Mouse (Mus musculus): ENCODE data around the gene Dnase1. TPM values are rescaled to one million over a fixed set of nuclear protein-coding genes. Genes with fewer than 3 reads are reported as not detected.
A peak's percentile ranks its signal among the peaks of the same experiment; 100 is the strongest.
"Not testable (repeated sequence)": the region's sequence is repeated elsewhere in the genome, so short reads cannot be mapped to it uniquely, and the experiment has no call there.

Gene Dnase1
- 6.3 and 6.5 TPM in 2 replicates for polyA plus RNA-seq (2016; fragmentation: Nextera tagmentation; extraction: Ambion mirVana)

GRCm38 (mm10) chr16:4036807-4037206, at the start of gene Dnase1:
Gene Dnase1 (plus strand): TSS chr16:4036942.
- Histone ChIP-seq H3K4me1 (no peaks in the 10 kb centered on the region), H3K27me3 (ENCODE audit: low read depth, poor library complexity, severe bottlenecking) (no peaks in the 10 kb centered on the region), H3K4me3 (no peak within 1 kb of the TSS), H3K9me3 (replicated peaks) (no peaks in the 10 kb centered on the region), H3K36me3 (peaks cover 57% of the 10 kb centered on the region), H3K27ac (no peak within 1 kb of the TSS)
- WGBS: 87% methylated on average over 5 of the region's 5 CpGs
- no peak for DNase-seq (ENCODE audit: low spot score)

DNA sequence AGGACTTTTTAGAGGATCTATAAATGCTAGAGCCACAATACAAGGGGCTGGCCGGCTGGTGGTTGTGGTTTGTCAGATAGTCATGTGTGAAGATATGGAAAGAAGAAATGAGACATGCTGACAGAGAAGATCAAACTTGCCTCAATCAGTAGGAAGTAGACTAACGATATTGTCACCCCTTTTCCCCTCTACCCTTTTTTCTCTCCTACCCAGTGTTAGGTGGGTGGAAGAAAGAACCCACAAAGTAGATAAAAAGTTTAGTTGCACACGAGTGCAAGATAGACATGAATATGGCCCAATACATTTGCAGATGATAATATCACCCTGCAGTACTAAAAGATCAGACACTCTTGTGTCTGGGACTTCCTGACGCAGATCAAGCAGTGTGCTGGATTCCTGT, 48.3 kb upstream of the Dnase1 start:
- Histone ChIP-seq H3K4me1 (no peaks in the 10 kb centered on the region), H3K4me3 (no peak overlapping the region), H3K27ac (no peak overlapping the region), H3K36me3 (peaks cover 97% of the 10 kb centered on the region), H3K27me3 (ENCODE audit: low read depth, poor library complexity, severe bottlenecking) (no peaks in the 10 kb centered on the region), H3K9me3 (replicated peaks) (no peaks in the 10 kb centered on the region)
- DNase-seq (ENCODE audit: low spot score): no peak
- WGBS: 90% methylated on average over 4 of the region's 4 CpGs

- DNase-seq (ENCODE audit: low spot score): peak; percentile 96
- Histone ChIP-seq H3K27me3 (ENCODE audit: low read depth, poor library complexity, severe bottlenecking) (no peaks in the 10 kb centered on the region), H3K9me3 (replicated peaks) (no peaks in the 10 kb centered on the region), H3K4me3 (peak within 1 kb of the TSS; percentile 76), H3K36me3 (peaks cover 29% of the 10 kb centered on the region), H3K27ac (peak within 1 kb of the TSS; percentile 83), H3K4me1 (peaks cover 15% of the 10 kb centered on the region)
- WGBS: 1% methylated on average over 58 of the region's 58 CpGs
Observed at GRCm38 (mm10) chr16:4003489-4004398, 33.0 kb upstream of the Dnase1 start, which contains the start of gene Slx4. Gene Slx4 (minus strand): TSS chr16:4003770.

GRCm38 (mm10) chr16:4012882-4013570, 23.7 kb upstream of the Dnase1 start:
- DNase-seq (ENCODE audit: low spot score): no peak
- Histone ChIP-seq H3K36me3 (no peaks in the 10 kb centered on the region), H3K4me3 (no peak overlapping the region), H3K27me3 (ENCODE audit: low read depth, poor library complexity, severe bottlenecking) (no peaks in the 10 kb centered on the region), H3K27ac (no peak overlapping the region), H3K4me1 (no peaks in the 10 kb centered on the region), H3K9me3 (replicated peaks) (no peaks in the 10 kb centered on the region)
- 76% methylated on average over 4 of the region's 4 CpGs for WGBS

DNA sequence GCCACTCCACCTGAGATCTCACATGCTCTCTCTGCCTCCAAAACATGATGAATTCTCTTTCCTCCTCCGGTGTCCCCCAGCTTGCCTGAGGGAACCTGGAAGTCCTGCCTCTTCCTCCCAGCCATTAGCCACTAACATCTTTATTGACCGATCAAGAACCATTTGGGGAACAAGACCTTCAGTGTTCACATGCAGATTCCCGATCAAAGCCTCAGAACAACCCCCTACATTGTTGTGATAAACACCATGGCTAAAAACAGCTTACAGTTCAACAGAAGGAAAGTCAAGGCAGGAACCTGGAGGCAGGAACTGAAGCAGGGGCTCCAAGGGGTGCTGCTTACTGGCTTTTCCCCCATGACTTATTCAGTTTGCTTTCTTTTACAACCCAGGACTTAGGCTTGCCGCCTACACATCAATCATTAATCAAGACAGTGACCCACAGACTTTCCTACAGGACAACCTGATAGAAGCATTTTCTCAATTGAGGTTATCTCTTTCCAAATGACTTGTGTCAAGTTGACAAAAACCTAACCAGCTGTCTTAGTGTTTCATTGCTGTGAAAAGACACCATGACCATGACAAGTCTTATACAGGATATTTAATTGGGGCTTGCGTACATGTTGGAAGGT, 22.6 kb upstream of the Dnase1 start:
- no peaks in the 10 kb centered on the region for H3K27me3 ChIP-seq (ENCODE audit: low read depth, poor library complexity, severe bottlenecking)
- 83% methylated on average over 5 of the region's 5 CpGs for WGBS
- no peak overlapping the region for H3K27ac ChIP-seq
- H3K4me1 ChIP-seq: no peaks in the 10 kb centered on the region
- no peaks in the 10 kb centered on the region for H3K9me3 ChIP-seq (replicated peaks)
- no peak for DNase-seq (ENCODE audit: low spot score)
- no peaks in the 10 kb centered on the region for H3K36me3 ChIP-seq
- no peak overlapping the region for H3K4me3 ChIP-seq

GRCm38 (mm10) chr16:4016786-4017185, 20.0 kb upstream of the Dnase1 start:
- H3K9me3 ChIP-seq (replicated peaks); H3K4me1 ChIP-seq; H3K4me3 ChIP-seq; H3K36me3 ChIP-seq; DNase-seq (ENCODE audit: low spot score); H3K27ac ChIP-seq; H3K27me3 ChIP-seq (ENCODE audit: low read depth, poor library complexity, severe bottlenecking): not testable (repeated sequence)
- WGBS: 79% methylated on average over 17 of the region's 17 CpGs

- not testable (repeated sequence) for H3K27me3 ChIP-seq (ENCODE audit: low read depth, poor library complexity, severe bottlenecking); H3K4me3 ChIP-seq; DNase-seq (ENCODE audit: low spot score); H3K36me3 ChIP-seq; H3K9me3 ChIP-seq (replicated peaks); H3K4me1 ChIP-seq; H3K27ac ChIP-seq
- 69% methylated on average over 6 of the region's 6 CpGs for WGBS
Observed at GRCm38 (mm10) chr16:4017466-4017865, 19.3 kb upstream of the Dnase1 start.

- H3K4me3 ChIP-seq: no peak overlapping the region
- no peak for DNase-seq (ENCODE audit: low spot score)
- no peak overlapping the region for H3K27ac ChIP-seq
- H3K36me3 ChIP-seq: no peaks in the 10 kb centered on the region
- H3K9me3 ChIP-seq (replicated peaks): no peaks in the 10 kb centered on the region
- whole genome bisulfite sequencing: 90% methylated on average over 1 of the region's 1 CpGs
- no peaks in the 10 kb centered on the region for H3K27me3 ChIP-seq (ENCODE audit: low read depth, poor library complexity, severe bottlenecking)
- no peaks in the 10 kb centered on the region for H3K4me1 ChIP-seq
Observed at GRCm38 (mm10) chr16:4021241-4021640, 15.5 kb upstream of the Dnase1 start.

DNA sequence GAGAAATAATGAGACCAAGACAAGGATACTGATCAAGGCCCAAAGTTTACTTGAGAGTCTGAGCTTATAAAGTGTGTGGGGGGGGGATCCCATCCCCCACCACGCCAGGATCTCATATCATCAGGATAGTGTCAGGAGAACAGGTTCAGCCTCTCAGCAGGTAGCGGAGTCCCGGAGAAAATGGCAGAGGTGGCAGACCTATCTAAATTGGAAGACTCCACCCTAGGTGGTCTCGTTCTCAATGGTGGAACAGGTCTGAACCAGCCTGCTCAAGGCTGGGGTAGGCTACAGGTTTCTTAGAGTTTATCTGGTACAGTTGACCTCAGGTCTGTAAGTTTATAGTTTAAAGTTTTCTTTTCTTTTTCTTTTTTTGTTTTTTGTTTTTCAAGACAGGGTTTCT, 14.0 kb upstream of the Dnase1 start:
- H3K27ac ChIP-seq: no peak overlapping the region
- no peak overlapping the region for H3K4me3 ChIP-seq
- H3K36me3 ChIP-seq: no peaks in the 10 kb centered on the region
- H3K4me1 ChIP-seq: no peaks in the 10 kb centered on the region
- no peaks in the 10 kb centered on the region for H3K9me3 ChIP-seq (replicated peaks)
- WGBS: 75% methylated on average over 4 of the region's 4 CpGs
- no peak for DNase-seq (ENCODE audit: low spot score)
- H3K27me3 ChIP-seq (ENCODE audit: low read depth, poor library complexity, severe bottlenecking): no peaks in the 10 kb centered on the region

GRCm38 (mm10) chr16:4026672-4027071, 10.1 kb upstream of the Dnase1 start:
- no peaks in the 10 kb centered on the region for H3K27me3 ChIP-seq (ENCODE audit: low read depth, poor library complexity, severe bottlenecking)
- WGBS: 70% methylated on average over 1 of the region's 1 CpGs
- DNase-seq (ENCODE audit: low spot score): no peak
- no peak overlapping the region for H3K4me3 ChIP-seq
- 0 out of 2 replicates have a peak, but pooled peaks cover 2% of the 10 kb centered on the region for H3K4me1 ChIP-seq
- no peaks in the 10 kb centered on the region for H3K36me3 ChIP-seq
- no peak overlapping the region for H3K27ac ChIP-seq
- H3K9me3 ChIP-seq (replicated peaks): no peaks in the 10 kb centered on the region

DNA sequence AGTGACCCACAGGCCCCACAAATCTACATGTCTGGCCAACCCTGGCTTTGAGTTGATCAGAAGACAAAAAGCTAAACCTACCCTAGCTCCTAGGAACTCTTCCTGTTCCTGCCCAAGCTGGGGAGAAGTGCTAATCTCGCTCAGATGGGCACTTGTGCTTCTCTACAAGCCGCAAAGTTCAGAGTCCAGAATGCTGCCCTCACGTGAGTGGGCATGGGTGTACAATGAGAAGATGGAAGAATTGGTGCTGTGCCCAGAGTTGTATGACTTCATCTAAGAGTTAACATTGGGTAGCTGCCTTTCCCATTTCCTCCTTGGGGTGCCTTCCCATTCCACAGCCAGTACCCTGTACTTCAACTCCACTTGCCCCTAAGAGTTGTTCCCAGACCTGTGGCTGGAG, 9.5 kb upstream of the Dnase1 start:
- Histone ChIP-seq H3K27me3 (ENCODE audit: low read depth, poor library complexity, severe bottlenecking) (no peaks in the 10 kb centered on the region), H3K9me3 (replicated peaks) (no peaks in the 10 kb centered on the region), H3K4me3 (no peak overlapping the region), H3K36me3 (no peaks in the 10 kb centered on the region), H3K27ac (no peak overlapping the region), H3K4me1 (0 out of 2 replicates have a peak, but pooled peaks cover 3% of the 10 kb centered on the region)
- WGBS: 87% methylated on average over 3 of the region's 3 CpGs
- DNase-seq (ENCODE audit: low spot score): no peak

- 0 out of 2 replicates have a peak, but pooled peaks cover 3% of the 10 kb centered on the region for H3K4me1 ChIP-seq
- WGBS: 89% methylated on average over 5 of the region's 5 CpGs
- DNase-seq (ENCODE audit: low spot score): no peak
- H3K36me3 ChIP-seq: no peaks in the 10 kb centered on the region
- no peaks in the 10 kb centered on the region for H3K9me3 ChIP-seq (replicated peaks)
- H3K27ac ChIP-seq: no peak overlapping the region
- H3K4me3 ChIP-seq: no peak overlapping the region
- no peaks in the 10 kb centered on the region for H3K27me3 ChIP-seq (ENCODE audit: low read depth, poor library complexity, severe bottlenecking)
Observed at GRCm38 (mm10) chr16:4029371-4029841, 7.3 kb upstream of the Dnase1 start.
